Mouse (Mus musculus) hematopoietic stem cell, adult 5-6 weeks (primary cell): ENCODE data around the gene Gm4303. TPM values are rescaled to one million over a fixed set of nuclear protein-coding genes. Genes with fewer than 3 reads are reported as not detected.
"Not testable (repeated sequence)": the region's sequence is repeated elsewhere in the genome, so short reads cannot be mapped to it uniquely, and the experiment has no call there.

Source experiments
- ATAC-seq, 2 experiments: fragments of 125-278 bp in 1 of 2; replicated peaks in 1 of 2; 2 replicates each; pipeline ENCODE4 v1.8.0; 2016 to 2017; ENCODE audit warnings: inconsistent platforms in 2 of 2, mild to moderate bottlenecking in 2 of 2, moderate number of reproducible peaks in 2 of 2, low read depth in 1 of 2, moderate TSS enrichment in 1 of 2; ENCODE audit not compliant: low FRiP score in 2 of 2, poor library complexity in 2 of 2, severe bottlenecking in 2 of 2, insufficient read depth in 1 of 2, low TSS enrichment in 1 of 2
- total RNA-seq: library from RNA; stranded (forward); fragments of 172-1452, 232-1000 nt; gene quantifications from 2 replicates; pipeline ENCODE4 v1.2.3, GENCODE M21; 2017

The Gm4303 gene
- total RNA-seq = not detected in 2 replicates

GRCm38 (mm10) chr10:100345672-100346071, at the start of gene Gm4303:
TSS of gene Gm4303 (plus strand) at chr10:100345972.
- ATAC-seq = not testable (repeated sequence)

- ATAC-seq = no peak
Measured at GRCm38 (mm10) chr10:100296105-100296504, 49.7 kb upstream of the Gm4303 start.

GRCm38 (mm10) chr10:100300106-100300505, 45.7 kb upstream of the Gm4303 start:
- not testable (repeated sequence) for ATAC-seq

- ATAC-seq = not testable (repeated sequence)
Measured at GRCm38 (mm10) chr10:100335376-100335775, 10.4 kb upstream of the Gm4303 start, which contains the start of gene Gm4301. TSS of gene Gm4301 (plus strand) at chr10:100335676.

GRCm38 (mm10) chr10:100340536-100340935, 5.2 kb upstream of the Gm4303 start, which contains the start of gene Gm4302:
TSS of gene Gm4302 (plus strand) at chr10:100340836.
- ATAC-seq = not testable (repeated sequence)

- not testable (repeated sequence) for ATAC-seq
Measured at GRCm38 (mm10) chr10:100350793-100351192, 5.0 kb downstream of the Gm4303 start, which contains the start of gene Gm4305. TSS of gene Gm4305 (plus strand) at chr10:100351093.

- ATAC-seq = not testable (repeated sequence)
Measured at GRCm38 (mm10) chr10:100356841-100357240, 11.1 kb downstream of the Gm4303 start.

GRCm38 (mm10) chr10:100361038-100361437, 15.3 kb downstream of the Gm4303 start, which contains the start of gene Gm4307:
TSS of gene Gm4307 (plus strand) at chr10:100361338.
- ATAC-seq = not testable (repeated sequence)

- ATAC-seq = not testable (repeated sequence)
Measured at GRCm38 (mm10) chr10:100382460-100382859, 36.7 kb downstream of the Gm4303 start, which contains the start of gene Gm4312. TSS of gene Gm4312 (minus strand) at chr10:100382560.

Other genes starting within 250 kb of the Gm4303 start
- not detected in 2 replicates for gene Gm4301, start 10.3 kb upstream of the Gm4303 start, total RNA-seq
- not detected in 2 replicates for gene Gm4302, start 5.1 kb upstream of the Gm4303 start, total RNA-seq
- not detected in 2 replicates for gene Gm4305, start 5.1 kb downstream of the Gm4303 start, total RNA-seq
- not detected in 2 replicates for gene Gm4307, start 15.4 kb downstream of the Gm4303 start, total RNA-seq
- not detected in 2 replicates for gene Gm4312, start 36.6 kb downstream of the Gm4303 start, total RNA-seq
- gene Tmtc3, start 141.4 kb downstream of the Gm4303 start, total RNA-seq = 6.5 and 8.1 TPM in 2 replicates
- gene Cep290, start 141.6 kb downstream of the Gm4303 start, total RNA-seq = 23.3 and 27.1 TPM in 2 replicates
- 16.2 and 23.6 TPM in 2 replicates for gene 4930430F08Rik, start 244.5 kb downstream of the Gm4303 start, total RNA-seq
- not detected in 2 replicates for gene 1700017N19Rik, start 244.5 kb downstream of the Gm4303 start, total RNA-seq